Mouse (Mus musculus) lung, postnatal 0 days (tissue): Measurements from ENCODE around the gene Col17a1.

Source experiments
- CTCF ChIP-seq: IDR thresholded peaks from 2 replicates; pipeline ENCODE4 v1.5.1; 2016; ENCODE audit warnings: antibody characterized with exemption, mild to moderate bottlenecking
- EP300 ChIP-seq: IDR thresholded peaks from 2 replicates; pipeline ENCODE4 v1.6.1; 2016; ENCODE audit warnings: antibody characterized with exemption, mild to moderate bottlenecking, control low read depth

GRCm38 (mm10) chr19:47650366-47651159 lies 41.3 kb downstream of the Col17a1 start:
- no peak for TF ChIP-seq CTCF
- TF ChIP-seq EP300, result no peak
